Mouse (Mus musculus): ENCODE data around the gene Gm12355. TPM values are rescaled to one million over a fixed set of nuclear protein-coding genes. Genes with fewer than 3 reads are reported as not detected.
"Not testable (repeated sequence)": the region's sequence is repeated elsewhere in the genome, so short reads cannot be mapped to it uniquely, and the experiment has no call there.

The Gm12355 gene
- 1 to 10 TPM; 4.1 to 6.6 TPM for total RNA-seq (2021)
- long read RNA-seq, experiment 1: 0 reads
- long read RNA-seq, experiment 2: 0 reads

DNA sequence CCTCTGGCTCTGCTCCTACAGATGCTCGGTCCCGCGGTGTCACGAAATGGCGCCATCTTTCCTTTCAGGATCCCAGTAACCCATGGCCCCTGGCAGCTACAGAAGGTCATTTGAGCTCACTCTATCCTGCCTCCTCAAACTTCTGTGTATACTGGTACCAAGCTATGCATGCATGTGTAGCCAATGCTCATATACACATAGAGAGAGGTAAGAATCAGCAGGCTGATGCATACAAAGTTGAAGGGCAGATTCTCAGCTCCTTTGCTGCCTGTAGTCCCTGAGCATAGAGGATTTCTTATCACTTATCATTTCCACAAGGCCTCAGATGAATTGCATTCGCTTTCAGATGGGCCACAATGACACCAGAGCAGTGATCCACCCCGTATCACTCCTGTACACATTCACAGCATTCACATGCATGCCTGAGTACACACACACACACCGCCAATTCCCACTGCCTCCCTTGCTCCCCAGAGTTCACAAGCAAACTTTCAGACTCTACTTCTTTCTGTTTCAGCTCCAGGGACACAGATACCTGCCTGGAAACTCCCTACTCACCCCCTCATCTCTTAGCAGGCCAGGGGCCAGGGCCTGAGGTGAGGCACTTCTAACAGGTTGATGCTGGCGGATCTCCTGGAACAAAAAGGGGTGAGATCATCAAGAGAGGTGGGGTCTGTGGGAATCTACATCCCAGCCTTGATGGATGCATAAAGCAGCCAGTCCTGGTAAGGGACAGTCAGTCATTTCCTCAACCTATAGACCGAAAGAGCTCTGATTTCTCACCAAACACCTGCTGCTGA is at the start of gene Gm12355, which contains the start of gene Gsdma3:
Gm12355 (minus strand) TSS at position 51 of the 800 bp plus-strand sequence.
Gsdma3 (plus strand) TSS at position 750 of the 800 bp plus-strand sequence.
- DNase-seq (ENCODE audit: low spot score): no peak

DNA sequence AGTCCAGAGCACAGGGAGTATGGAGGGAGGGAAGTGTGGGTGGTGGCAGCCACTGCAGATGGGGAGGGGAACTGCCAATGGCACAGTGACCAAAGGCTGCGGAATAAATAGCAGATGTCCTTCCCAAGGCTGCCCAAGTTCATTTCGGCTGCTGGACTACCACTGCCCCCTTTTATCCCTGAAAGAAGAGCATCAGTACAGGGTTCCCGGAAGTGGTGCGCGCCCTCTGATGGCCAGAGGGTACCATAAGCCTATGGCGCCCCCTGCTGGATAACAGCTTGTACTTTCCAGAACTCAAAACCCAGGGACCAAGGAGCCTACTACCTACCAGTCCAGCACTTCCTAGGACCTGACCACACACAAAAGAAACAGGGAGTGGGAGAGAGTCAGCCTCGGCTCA is 47.7 kb upstream of the Gm12355 start:
- peak; percentile 52 for DNase-seq (ENCODE audit: low spot score)

DNA sequence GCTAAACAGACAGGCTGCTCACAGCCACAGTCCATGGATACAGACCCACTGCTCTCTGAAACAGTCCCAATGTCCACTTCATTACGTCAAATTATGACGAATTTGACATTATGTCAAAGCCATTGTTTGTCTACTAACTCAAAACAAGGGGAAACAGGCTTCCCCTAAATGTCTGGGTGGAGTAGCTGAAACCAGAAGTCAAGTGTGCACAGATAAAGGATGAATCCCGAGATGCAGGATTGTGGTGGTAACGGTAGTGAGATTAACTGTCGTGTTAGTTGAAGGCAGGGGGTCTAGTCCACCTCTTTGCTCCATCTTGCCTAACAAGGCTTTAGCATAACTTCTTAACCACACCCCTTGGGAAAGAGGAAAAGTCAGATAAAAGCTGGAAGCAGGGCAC is 47.0 kb upstream of the Gm12355 start:
- DNase-seq (ENCODE audit: low spot score): no peak

DNA sequence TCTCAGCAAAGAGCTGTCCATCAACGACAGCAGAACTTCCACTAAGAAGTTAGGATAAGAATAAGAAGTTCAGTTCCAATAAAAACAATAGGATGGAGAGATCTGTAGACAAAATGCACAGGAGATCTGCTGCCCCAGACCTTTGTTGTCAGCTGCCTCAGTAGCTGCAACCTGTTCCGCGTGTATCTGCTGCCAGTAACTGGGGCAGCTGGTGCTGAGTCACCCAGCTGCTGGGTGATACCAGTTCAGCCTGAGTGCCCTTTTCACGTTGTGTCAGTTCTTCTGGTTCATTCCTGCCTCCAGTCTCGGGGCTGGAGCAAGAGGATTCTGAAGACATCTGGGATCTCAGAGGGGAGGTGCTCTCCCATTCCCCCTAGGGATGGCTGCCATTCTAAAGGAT is 46.4 kb upstream of the Gm12355 start:
- no peak for DNase-seq (ENCODE audit: low spot score)

DNA sequence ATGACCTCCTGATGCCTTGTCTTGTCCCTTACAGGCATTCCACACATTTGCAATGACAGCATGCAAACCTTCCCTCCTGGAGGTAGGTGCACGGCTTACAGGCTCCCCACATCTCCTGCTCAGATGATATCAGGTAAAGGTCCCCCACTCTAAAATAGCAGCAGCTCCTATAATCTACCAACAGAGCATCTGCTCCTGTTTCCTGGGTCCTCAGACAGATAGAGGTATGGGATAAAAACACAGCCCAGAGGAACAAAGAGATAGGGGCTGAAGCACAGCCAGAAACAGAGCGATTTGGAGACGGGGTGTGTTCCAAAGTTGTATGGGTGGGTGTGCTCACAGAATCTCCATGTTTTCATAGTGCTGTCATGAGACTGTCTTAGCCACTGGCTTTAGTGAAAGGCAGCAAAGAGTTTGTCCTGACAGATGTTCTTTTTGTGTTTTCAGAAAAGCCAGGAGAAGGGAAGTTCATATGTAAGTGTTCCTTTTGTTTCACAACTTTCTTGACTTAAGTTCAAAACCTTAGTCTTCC is 45.9 kb upstream of the Gm12355 start:
- no peak for DNase-seq (ENCODE audit: low spot score)

DNA sequence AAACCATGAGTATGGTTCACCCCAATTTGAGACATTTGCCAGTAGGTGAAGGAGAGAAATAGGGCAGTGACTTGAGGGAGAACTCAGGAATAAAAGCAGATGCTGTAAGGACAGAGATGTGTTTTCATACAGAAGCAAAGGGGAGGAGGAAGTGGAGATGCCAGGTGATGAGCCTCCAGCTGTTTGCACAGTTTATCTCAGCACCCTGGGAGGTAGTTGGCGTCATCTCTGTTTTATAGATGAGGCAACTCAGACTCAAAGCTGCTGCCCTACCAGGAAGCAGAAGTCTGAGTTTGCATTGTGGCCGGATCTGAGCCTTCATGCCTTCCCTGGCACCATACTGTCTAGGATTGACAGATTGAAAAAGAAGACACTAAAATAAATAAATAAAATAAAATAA is 43.5 kb upstream of the Gm12355 start:
- DNase-seq (ENCODE audit: low spot score): no peak

DNA sequence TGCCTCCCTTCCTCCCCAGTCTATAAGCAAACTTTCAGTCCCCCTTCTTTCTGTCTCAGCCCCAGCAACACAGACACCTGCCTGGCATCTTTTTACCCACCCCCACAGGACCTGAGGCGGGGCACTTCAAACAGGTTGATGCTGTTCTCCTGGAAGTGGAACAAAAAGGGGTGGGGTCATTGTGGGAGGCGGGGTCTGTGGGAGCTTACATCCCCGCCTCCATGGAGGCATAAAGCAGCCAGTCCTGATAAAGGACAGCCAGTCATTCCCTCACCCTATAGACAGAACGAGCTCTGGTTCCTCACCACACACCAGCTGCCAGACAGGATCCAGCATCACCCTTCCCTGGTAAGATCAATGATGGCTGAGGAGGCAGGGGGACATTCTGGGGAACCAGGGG is 38.6 kb upstream of the Gm12355 start, which contains the start of gene Gsdma:
Gsdma (plus strand) TSS at position 261 of the 400 bp plus-strand sequence.
- no peak for DNase-seq (ENCODE audit: low spot score)

DNA sequence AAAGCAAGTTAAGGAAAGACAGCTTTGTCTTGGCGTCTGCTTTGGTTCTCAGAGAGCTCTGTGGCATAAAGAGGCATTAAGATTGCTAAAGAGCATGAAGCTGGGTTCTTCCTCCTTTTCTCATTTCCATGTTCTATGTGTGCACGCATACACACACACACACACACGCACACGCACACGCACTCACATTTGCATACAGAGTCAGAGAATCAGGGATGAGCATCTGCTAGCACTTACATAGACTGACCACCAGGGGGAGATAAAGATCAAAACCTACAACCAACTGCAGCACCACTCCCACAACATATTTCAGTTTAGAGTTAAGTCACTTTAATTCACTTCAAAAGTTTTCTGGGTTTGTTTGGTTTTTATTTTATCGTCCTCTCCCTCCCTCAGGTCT is 35.1 kb upstream of the Gm12355 start:
- peak; percentile 28 for DNase-seq (ENCODE audit: low spot score)

DNA sequence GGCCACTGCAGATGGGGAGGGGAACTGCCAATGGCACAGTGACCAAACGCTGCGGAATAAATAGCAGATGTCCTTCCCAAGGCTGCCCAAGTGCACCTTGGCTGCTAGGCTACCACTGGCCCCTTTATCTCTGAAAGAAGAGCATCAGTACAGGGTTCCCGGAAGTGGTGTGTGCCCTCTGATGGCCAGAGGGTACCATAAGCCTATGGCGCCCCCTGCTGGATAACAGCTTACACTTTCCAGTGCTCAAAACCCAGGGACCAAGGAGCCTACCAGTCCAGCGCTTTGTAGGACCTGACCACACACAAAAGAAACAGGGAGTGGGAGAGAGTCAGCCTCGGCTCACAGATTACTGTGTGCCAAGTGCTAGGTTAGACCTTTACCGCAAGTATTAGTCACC is 29.6 kb upstream of the Gm12355 start:
- peak; percentile 30 for DNase-seq (ENCODE audit: low spot score)

DNA sequence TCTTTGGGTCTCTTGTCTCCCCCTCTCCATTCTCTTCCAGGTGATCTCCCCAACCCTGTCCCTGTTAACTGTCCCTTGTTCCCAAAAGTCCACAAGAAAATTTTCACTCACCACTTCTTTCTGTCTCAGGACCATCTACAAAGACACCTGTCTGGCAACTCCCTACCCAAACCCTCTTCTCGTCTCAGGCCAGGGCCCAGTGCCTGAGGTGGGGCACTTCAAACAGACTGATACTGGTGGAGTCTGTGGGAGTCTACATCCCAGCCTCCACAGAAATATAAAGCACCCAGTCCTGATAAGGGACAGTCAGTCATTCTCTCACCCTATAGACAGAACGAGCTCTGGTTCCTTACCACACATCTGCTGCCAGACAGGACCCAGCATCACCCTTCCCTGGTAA is 21.0 kb upstream of the Gm12355 start, which contains the start of gene Gsdma2:
Gsdma2 (plus strand) TSS at position 301 of the 400 bp plus-strand sequence.
- no peak for DNase-seq (ENCODE audit: low spot score)

DNA sequence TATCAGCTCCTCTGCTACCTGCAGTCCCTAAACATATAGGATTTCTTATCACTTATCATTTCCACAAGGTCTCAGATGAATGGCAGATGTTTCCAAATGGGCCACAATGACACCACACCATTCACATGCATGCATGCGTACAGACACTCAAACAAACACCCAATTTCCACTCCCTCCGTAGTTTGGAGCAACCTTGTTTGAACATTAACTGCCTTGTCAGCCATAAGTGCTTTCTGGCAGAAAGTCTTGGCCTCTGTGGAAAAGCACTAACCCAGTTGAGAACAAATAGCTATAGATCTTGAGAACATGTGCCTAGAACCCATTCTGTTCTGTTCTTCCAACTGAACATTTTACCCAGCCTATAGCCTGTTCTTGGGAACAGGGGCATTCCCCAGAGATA is 20.5 kb upstream of the Gm12355 start:
- DNase-seq (ENCODE audit: low spot score): no peak

DNA sequence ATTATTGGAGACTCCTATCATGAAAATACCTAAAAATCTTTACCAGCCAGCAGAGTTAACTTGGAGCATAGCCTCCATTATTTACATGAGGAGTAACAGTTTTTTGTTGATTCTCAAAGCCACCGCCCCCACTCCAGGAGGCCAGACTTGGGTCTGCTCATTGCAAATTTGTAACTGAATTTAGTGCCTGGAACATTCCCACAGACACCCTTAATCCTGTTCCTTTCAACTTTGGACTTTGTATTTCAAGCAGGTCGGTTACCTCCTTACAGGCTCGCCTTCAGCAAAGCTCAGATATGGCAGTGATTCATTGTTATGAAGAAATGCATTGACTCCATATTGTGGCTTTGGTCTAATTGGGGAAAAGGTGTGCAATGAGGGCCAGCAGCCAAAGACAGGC is 19.3 kb upstream of the Gm12355 start:
- DNase-seq (ENCODE audit: low spot score): no peak

DNA sequence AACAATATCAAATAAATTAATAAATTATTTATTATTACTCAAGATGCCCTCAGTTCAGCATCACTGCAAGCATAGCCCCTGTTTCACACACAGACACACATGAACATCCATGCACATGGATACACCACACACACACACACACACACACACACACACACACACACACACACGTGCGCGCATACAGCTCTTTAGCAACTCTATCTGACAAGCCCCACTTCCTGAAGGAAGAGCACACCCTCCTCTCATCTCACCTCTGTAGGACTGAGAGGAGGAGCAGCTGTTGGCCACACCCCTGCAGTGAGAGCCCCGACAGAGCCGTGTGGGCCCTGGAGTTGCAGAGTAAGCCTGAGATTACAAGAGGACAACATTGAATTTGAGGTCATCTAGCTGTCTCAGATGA is 14.6 kb upstream of the Gm12355 start:
- DNase-seq (ENCODE audit: low spot score): no peak

DNA sequence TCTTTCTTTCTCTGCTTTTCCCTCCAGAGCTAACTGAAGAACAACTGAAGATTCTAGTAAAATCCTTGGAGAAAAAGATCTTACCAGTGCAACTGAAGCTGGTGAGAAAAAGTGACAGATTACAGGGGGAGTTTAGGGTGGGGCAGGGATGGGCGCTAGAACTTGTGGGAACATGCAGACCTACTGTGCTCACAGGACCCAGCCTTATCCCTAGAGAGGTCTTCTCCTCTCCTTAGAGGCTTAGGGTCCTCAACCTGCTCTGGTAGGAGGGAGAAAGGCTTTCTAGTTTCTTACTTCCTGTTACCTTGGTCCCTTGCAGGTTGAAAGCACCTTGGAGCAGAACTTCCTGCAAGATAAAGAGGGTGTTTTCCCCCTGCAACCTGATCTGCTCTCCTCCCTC is 12.0 kb upstream of the Gm12355 start:
- DNase-seq (ENCODE audit: low spot score): no peak

DNA sequence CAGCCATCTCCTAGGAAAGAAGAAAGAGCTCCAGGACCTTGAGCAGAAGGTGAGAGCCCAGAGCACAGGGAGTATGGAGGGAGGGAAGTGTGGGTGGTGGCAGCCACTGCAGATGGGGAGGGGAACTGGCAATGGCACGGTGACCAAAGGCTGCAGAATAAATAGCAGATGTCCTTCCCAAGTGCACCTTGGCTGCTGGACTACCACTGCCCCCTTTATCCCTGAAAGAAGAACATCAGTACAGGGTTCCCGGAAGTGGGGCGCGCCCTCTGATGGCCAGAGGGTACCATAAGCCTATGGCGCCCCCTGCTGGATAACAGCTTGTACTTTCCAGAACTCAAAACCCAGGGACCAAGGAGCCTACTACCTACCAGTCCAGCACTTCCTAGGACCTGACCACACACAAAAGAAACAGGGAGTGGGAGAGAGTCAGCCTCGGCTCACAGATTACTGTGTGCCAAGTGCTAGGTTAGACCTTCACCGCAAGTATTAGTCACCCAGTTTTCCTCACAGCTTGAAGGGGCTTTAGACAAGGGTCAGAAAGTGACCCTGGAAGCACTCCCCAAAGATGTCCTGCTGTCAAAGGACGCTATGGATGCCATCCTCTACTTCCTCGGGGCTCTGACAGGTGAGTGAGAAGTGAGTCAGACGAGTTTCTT is 10.0 kb upstream of the Gm12355 start:
- not testable (repeated sequence) for DNase-seq (ENCODE audit: low spot score)

DNA sequence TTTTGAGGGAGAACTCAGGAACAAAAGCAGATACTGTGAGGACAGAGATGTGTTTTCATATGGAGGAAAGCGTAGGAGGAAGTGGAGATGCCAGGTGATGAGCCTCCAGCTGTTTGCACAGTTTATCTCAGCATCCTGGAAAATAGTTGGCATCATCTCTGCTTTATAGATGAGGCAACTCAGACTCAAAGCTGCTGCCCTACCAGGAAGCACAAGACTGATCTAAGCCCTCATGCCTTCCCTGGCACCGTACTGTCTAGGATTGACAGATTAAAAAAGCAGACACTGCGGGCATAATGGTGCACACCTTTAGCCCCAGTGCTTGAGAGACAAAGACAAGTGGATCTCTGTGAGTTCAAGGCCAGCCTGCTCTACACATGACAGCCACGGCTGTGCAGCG is 5.2 kb upstream of the Gm12355 start:
- no peak for DNase-seq (ENCODE audit: low spot score)

DNA sequence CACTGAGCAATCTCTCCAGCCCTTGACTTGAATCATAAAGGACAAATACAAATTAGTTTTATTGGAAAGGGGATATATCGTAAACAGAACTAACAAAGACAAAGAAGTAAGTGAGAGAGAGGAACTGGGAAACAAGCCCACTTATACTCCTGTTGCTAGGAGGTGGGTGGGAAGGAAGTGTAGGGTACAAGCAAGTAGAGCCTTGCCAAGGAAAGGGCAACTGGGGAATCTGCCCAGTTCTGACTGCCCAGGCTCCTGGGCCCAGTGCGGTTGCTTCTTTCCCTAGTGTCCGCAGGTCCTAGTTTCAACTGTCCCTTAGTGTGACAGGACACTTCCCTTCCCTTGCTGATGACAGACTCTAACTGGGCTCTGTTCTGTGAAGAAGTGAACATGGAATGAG is 3.2 kb upstream of the Gm12355 start:
- DNase-seq (ENCODE audit: low spot score): no peak

DNA sequence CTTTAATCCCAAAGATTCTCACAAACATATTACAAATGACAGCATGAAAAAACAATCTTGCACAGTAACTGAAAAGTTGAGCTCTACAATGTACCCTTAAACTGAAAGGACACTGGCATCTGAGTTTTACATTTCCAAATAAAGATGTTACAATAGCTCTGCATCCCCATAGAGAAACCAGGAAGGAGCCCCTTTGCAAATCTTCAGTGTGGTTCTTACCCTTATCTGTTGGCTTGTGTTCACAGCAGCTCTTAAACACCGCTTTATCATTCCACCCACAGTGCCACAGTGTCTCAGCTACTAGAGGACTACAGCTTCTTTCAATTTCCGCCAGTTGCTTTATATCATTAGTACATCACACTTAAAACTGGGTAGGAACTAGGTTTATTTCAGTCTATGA is 1.1 kb downstream of the Gm12355 start:
- not testable (repeated sequence) for DNase-seq (ENCODE audit: low spot score)

DNA sequence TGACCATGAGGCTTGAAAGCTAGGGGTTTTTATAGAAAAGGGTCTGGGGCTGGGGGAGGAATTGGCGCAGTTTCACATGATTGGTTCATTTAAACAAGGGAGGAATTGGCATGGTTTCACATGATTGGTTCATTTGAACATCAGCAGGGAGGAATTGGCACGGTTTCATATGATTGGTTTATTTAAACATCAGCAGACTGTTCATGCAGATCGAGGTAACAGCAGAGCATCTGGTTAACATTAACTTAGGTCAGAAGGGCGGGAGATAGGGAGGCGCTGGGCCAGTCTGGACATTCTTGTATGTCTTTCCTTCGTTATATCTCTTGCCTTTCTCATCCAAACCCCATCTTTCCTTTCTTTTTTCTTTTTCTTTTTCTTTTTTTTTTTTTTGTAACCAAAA is 1.5 kb downstream of the Gm12355 start:
- DNase-seq (ENCODE audit: low spot score): not testable (repeated sequence)

DNA sequence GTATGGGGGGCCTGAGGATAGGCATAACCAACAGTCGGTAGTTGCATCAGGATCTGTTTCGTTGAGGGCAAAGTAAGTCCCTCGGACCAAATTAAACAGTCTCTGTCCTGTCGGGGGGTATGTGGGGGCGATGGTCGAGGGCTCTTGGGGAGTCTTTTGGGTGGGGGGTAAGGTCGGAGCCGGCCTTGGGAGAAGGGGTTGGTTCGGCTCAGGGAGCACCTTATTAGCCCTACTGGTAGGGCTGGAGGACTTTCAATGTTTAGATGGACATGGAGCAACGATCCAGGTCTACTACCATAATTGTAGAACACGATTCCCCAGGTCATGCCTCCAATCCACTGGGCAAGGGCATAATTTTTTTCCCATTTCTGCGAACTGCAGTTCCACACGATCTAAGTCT is 4.7 kb downstream of the Gm12355 start:
- DNase-seq (ENCODE audit: low spot score): no peak

DNA sequence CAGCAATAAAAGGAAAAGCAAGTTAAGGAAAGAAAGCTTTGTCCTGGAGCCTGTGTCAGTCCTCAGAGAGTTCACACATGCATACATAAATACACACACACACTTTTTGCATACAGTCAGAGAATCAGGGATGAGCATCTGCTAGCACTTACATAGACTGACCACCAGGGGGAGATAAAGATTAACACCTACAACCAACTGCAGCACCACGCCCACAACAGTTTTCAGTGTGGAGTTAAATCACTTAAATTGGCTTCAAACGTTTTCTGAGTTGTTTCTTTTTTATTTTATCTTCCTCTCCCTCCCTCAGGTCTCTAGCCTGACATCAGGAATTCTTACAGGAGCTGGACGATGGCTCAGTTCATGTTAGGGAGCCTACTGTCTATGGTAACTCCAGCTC is 18.7 kb downstream of the Gm12355 start:
- DNase-seq (ENCODE audit: low spot score): peak; percentile 40

DNA sequence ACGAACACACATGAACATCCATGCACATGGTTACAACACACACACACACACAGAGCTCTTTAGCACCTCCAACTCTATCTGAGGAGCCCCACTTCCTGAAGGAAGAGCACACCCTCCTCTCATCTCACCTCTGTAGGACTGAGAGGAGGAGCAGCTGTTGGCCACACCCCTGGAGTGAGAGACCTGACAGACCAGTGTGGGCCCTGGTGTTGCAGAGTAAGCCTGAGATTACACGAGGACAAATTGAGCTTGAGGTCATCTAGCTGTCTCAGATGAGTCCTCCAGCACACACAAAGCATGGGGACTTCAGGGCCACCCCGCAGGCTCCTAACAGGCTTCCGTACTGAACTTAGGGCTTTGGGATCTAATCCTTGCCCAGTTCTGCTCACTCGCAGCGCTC is 20.6 kb downstream of the Gm12355 start:
- DNase-seq (ENCODE audit: low spot score): not testable (repeated sequence)

DNA sequence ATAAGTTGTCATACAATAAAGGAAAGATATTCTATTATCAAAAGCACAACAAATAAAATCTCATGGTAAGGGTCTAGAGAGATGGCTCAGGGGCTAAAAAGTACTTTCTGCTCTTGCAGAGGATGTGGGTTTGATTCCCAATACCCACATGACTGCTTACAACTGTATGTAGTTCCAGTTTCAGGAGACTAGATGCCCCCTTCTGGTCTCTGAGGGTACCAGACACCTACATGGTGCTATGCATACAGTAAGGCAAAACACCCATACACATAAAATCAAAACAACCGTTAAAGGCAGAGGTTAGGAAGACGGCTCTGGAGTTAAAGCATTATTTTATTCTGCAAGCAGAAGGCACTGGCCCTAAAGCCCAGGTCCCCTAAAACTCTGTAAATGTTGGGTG is 21.5 kb downstream of the Gm12355 start:
- no peak for DNase-seq (ENCODE audit: low spot score)

Measured in gastrocnemius, adult 18-20 months (tissue).